Mouse (Mus musculus) heart, postnatal 4 days (tissue): ENCODE results near the gene Spata6. TPM values are rescaled to one million over a fixed set of nuclear protein-coding genes. Genes with fewer than 3 reads are reported as not detected.

Experiments
- DNase-seq: peaks from one replicate; pipeline ENCODE4 v3.0.0; 2021
- total RNA-seq, 2 experiments: library from RNA; stranded (reverse); gene quantifications; 2 replicates each; pipeline ENCODE4 v1.2.3; 2021

Gene Spata6
- 10 to 100 TPM; 17.3 to 18.4 TPM for total RNA-seq

GRCm38 (mm10) chr4:111719776-111720661 lies at the start of gene Spata6:
Spata6 (plus strand) TSS chr4:111719984.
- DNase-seq: peak; percentile 94

- DNase-seq: no peak
These were observed 49.0 kb upstream of the Spata6 start for GRCm38 (mm10) chr4:111670566-111671421.

GRCm38 (mm10) chr4:111671440-111671839 lies 48.3 kb upstream of the Spata6 start:
- no peak for DNase-seq

GRCm38 (mm10) chr4:111673904-111674303 lies 45.9 kb upstream of the Spata6 start:
- DNase-seq: no peak

GRCm38 (mm10) chr4:111681926-111682325 lies 37.9 kb upstream of the Spata6 start:
- no peak for DNase-seq

- DNase-seq: no peak
These were observed 37.0 kb upstream of the Spata6 start for GRCm38 (mm10) chr4:111682793-111683192.

GRCm38 (mm10) chr4:111683843-111684242 lies 35.9 kb upstream of the Spata6 start:
- no peak for DNase-seq

- DNase-seq: no peak
These were observed 33.8 kb upstream of the Spata6 start for GRCm38 (mm10) chr4:111685951-111686350.

- DNase-seq: peak; percentile 60
These were observed 32.8 kb upstream of the Spata6 start for GRCm38 (mm10) chr4:111686951-111687350.

- DNase-seq: peak; percentile 84
These were observed 32.2 kb upstream of the Spata6 start for GRCm38 (mm10) chr4:111687613-111688012.

- no peak for DNase-seq
These were observed 28.7 kb upstream of the Spata6 start for GRCm38 (mm10) chr4:111691057-111691543.

GRCm38 (mm10) chr4:111701381-111701780 lies 18.4 kb upstream of the Spata6 start:
- no peak for DNase-seq

- DNase-seq: no peak
These were observed 15.7 kb upstream of the Spata6 start for GRCm38 (mm10) chr4:111704126-111704525.

- no peak for DNase-seq
These were observed 14.8 kb upstream of the Spata6 start for GRCm38 (mm10) chr4:111704975-111705374.

- no peak for DNase-seq
These were observed 488 bp upstream of the Spata6 start for GRCm38 (mm10) chr4:111719296-111719695.

GRCm38 (mm10) chr4:111720662-111721003 lies 849 bp downstream of the Spata6 start:
- DNase-seq: no peak

GRCm38 (mm10) chr4:111721121-111721840 lies 1.5 kb downstream of the Spata6 start:
- peak; percentile 33 for DNase-seq

- DNase-seq: no peak
These were observed 17.8 kb downstream of the Spata6 start for GRCm38 (mm10) chr4:111737551-111737950.

- no peak for DNase-seq
These were observed 60.7 kb downstream of the Spata6 start for GRCm38 (mm10) chr4:111780533-111780932.

- DNase-seq: no peak
These were observed 80.1 kb downstream of the Spata6 start for GRCm38 (mm10) chr4:111799892-111800291.

- no peak for DNase-seq
These were observed 83.4 kb downstream of the Spata6 start for GRCm38 (mm10) chr4:111803164-111803563.

- no peak for DNase-seq
These were observed 97.7 kb downstream of the Spata6 start for GRCm38 (mm10) chr4:111817478-111817877.

- DNase-seq: no peak
These were observed 119.1 kb downstream of the Spata6 start for GRCm38 (mm10) chr4:111838882-111839281.
